Mouse (Mus musculus) small intestine, adult 2 months (tissue): ENCODE results near the gene Kcnq4.

Experiments
- CTCF ChIP-seq: fragments of 200-500 bp; IDR thresholded peaks from 2 replicates; pipeline ENCODE4 v1.5.1; 2012; ENCODE audit warnings: low read depth, mild to moderate bottlenecking, control low read depth, inconsistent platforms, low read length, moderate library complexity, mixed read lengths; ENCODE audit not compliant: insufficient replicate concordance, insufficient read length; ENCODE audit errors: extremely low read depth
- POLR2A ChIP-seq: fragments of 200-500 bp; IDR thresholded peaks from 2 replicates; pipeline ENCODE4 v1.6.1; 2012; ENCODE audit warnings: low read depth, mild to moderate bottlenecking, control low read depth, inconsistent platforms, low read length, moderate library complexity

DNA sequence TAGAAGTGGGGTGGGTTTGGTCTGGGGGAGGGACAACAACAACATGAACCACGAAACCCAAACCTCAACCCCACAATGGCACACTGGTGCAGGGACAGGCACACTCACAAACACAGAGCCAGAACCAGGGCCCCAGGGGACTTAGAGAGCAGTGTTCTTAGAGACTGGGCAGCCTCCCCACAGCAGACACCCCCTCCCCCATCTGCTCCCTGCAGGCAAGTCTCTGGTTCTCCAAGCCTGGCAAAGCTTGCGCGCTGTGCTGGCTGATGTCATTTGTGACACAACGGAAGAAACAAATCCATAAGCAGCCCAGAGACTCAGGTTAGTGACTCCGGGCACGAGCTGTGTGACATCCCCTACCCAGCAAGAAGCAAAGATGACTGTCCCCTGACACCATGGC, 7.1 kb downstream of the Kcnq4 start:
- TF ChIP-seq CTCF (no peak), POLR2A (no peak)
